Mouse (Mus musculus) hematopoietic multipotent progenitor cell, adult 10-12 weeks (in vitro differentiated cells): ENCODE results near the gene Pkn2. TPM values are rescaled to one million over a fixed set of nuclear protein-coding genes. Genes with fewer than 3 reads are reported as not detected.

Source experiments
- polyA plus RNA-seq: library from polyadenylated mRNA; stranded (reverse); fragments of >175 nt; gene quantifications from 2 replicates; pipeline ENCODE4 v1.2.3, GENCODE M21; 2012; ENCODE audit warnings: low replicate concordance

Gene Pkn2
- polyA plus RNA-seq = 24.9 and 51.4 TPM in 2 replicates

DNA sequence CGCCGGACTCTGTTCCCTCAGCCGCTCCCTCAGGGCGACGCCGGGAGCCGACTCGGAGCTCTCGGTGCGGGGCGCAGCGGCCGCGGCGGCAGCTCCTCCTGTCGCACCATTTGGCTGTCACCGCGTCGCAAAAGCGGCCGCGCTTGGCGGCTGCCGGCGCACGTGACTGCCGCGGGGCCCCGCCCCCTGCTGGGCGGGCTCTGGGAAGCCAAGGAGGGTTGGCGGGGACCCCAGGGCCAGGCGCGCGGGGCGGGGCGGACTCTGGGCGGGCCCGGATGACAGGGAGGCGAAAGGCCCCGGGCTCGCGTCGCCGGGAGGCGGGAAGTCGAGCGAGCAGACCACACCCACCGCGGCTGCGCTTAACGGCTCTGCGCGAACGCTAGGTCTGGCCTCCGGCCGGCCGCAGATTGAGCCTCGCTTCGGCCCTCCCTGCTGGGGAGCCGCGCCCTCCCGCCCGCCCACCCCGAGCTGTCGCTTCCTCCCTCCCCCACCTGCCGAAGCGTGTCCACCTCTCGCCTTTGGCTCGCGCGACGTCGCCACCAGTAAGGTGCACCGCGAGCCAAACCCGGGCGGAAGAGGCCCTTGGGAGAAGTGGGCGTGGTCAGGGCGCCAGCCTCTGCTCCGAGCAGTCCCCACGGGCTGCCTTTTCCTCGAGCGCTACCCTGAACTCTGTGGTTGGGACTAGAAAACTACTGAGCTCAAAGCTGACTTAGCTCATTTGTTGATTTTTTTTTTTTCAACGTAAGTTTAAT is at the start of gene Pkn2:
Pkn2 (minus strand) TSS at position 133 of the 752 bp plus-strand sequence.

DNA sequence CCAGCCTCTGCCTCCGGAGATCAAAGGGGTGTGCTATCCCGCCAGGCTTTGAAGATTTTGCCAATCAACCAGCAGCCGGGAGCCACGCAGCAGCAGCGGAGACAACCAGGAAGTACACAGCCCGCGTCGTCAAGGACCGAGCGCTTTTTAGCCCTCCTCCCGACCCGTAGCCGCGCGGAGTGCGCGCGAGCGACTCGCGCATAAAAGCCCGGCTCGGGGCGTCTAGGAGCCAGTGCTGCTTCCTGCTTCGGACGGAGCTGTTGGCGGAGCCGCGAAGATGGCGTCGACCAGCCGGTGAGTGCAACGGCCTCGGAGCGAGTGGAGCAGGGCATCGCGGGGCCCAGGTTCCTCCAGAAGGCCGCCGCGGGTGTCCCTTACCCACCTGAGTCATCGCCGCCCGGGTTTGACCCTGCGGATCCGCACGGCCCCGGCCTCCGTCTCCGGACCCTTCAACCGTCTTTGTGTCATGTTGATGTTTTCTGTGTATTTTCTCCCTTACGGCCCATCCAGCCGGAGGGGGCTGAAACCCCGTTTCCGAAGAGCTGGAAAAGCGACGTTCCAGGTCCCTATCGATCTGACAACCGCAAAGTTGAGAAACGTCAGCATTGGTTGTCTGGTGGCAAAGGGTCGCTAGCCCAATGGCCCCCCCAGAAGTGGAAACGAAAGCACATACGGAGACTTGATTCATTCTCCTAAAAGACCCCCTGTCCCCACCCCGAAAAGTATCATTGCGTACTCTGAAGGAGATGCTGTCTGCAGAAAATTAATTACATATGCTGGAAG is 116.6 kb downstream of the Pkn2 start, which contains the start of gene Gtf2b:
Gtf2b (plus strand) TSS at position 51 of the 783 bp plus-strand sequence.

Other genes with a start within 250 kb of the Pkn2 start
- gene Kyat3, start 181.0 kb downstream of the Pkn2 start, polyA plus RNA-seq = 1.6 and 2.3 TPM in 2 replicates
- 1.7 and 4.3 TPM in 2 replicates for gene Gtf2b, start 117.0 kb downstream of the Pkn2 start, polyA plus RNA-seq